Mouse (Mus musculus) kidney, postnatal 4 days (tissue): Measurements from ENCODE around the gene Pou6f1.

Experiments used
- DNase-seq, 2 experiments: peaks; one replicate each; pipeline ENCODE4 v3.0.0; 2021; ENCODE audit warnings: mixed read lengths in 2 of 2

The Pou6f1 gene

GRCm38 (mm10) chr15:100616221-100616620 is 16.4 kb upstream of the Pou6f1 start:
- no peak for DNase-seq

- peak; percentile 97 to 98 for DNase-seq
Measured at GRCm38 (mm10) chr15:100615825-100616220, 16.0 kb upstream of the Pou6f1 start.

- peak; percentile 100 for DNase-seq
Measured at GRCm38 (mm10) chr15:100614996-100615824, 15.4 kb upstream of the Pou6f1 start, which contains the start of gene Dazap2. Dazap2 (plus strand) TSS chr15:100615349.

DNA sequence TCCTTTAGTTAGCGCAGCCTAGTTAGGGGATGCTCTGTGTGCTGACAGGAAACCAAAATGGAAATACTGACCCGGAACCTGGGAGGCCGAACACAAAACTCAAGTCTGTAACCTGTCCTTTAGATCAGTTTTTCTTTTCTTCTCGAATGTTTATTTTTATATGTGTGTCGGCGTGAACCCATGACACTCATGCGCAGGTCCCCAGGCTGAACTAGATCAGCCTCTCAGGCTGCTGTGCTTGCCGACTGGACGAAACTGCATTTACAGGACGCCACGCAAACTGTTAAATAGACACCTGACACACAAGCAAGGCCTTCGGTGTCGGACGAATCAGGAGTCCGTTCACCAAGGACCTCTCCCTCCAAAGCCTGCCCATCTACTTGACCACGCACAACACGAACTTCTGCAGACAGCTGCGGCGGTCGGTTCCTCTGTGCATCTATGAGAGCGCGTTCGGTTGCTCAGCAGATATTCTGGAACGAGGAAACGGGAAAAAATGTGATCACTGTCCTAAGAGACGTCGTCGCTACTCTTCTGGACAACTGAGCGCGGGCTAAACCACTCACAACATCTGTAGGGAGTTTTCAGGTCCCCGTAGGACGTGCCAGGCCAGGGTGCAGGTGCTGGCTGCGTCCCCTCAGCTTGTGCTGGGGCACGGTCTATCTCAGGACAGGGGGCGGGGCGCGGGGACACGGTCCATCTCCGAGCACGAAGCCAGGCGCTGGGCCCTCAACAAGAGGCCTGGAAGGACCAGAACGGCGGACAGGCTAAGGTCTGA is 14.6 kb upstream of the Pou6f1 start:
- no peak for DNase-seq

DNA sequence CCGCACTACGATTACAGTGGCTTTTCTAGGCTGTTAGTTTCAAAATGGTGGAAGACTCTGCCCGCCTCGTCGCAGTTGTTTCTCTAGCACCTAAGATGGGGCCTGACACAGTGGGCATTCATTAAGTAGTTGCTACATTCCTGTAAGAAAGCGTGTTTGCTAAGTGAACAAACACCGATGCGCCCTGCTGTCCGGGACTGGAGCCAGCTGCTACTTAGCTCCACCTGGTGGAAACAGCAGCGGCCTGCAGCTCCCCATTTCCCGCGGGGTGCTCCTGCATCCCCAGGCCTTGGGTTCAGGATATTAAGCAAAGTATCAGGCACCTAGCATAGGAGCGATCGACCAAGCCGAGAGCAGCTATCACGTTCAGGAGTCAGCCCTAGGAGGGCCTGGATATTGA is 13.8 kb upstream of the Pou6f1 start:
- DNase-seq: peak; percentile 85 to 88

DNA sequence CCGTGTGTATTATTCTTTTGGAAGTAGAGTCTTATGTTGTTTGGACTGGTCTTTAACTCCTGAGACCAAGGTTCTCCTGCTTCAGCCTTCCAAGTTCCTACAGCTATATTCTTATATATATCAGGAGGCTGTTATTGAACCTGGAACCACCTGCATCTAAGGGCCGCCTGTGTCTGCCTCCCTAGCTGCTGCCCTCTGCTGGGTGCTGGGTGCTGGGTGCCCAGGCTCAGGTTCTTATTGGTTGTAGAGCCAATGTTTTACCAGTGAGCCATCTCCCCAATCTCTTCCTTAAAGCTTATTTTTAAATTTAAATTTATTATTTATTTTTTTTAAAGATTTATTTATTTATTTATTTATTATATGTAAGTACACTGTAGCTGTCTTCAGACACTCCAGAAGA is 12.6 kb upstream of the Pou6f1 start:
- DNase-seq: peak; percentile 51 to 52

DNA sequence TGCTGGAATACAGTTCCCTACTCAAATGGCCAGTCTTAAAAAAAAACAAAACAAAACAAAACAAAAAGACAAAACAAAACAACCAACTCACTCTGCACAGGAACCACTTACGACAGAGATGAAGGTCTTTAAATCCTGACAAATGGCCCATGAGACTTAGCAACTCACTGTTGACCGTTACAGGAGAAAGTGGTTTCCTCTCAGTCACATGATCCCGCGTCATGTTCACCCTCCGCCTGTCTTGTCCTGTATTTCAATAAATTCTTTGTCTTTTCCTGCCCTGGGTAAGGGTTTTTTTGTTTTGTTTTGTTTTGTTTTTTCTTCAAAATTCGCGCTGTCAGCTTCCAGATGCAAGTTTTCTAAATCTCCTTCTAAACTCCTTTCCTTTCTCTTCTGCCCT is 12.2 kb upstream of the Pou6f1 start:
- no peak for DNase-seq

DNA sequence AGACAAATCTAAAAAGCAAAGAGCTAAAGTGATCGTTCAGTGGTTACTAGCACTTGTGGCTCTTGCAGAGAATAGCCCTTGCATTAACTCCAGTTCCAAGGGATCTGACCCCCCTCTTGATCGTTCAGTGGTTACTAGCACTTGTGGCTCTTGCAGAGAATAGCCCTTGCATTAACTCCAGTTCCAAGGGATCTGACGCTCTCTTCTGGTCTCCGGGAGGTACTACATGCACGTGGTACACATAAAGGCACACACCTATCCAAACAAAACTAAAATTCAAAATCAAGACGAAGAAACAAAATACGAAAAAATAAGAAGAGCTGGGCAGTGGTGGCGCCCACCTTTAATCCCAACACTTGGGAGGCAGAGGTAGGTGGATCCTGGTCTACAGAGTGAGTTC is 6.9 kb upstream of the Pou6f1 start:
- DNase-seq: peak in 1 of 2 experiments; percentile 48

DNA sequence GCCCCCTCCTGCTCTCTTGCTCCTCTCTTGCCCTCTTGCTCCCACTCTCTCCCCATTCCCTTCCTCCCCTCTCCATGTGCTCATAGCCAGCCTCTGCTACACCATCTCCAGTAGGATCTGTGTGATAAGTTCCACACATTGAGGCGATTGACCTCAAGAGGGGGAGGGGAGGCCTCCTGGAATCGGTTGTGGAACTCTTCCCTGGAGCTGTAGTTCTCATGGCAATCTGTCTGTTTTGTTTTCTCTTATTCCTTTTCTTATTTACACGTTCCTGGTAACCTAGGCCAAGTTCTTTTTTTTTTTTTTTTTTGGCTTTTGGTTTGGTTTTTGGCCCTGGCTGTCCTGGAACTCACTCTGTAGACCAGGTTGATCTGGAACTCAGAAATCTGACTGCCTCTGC is 1.9 kb upstream of the Pou6f1 start:
- no peak for DNase-seq

- peak in 1 of 2 experiments; percentile 38 for DNase-seq
Measured at GRCm38 (mm10) chr15:100600696-100601272, 1.0 kb upstream of the Pou6f1 start.

GRCm38 (mm10) chr15:100600047-100600695 is 387 bp upstream of the Pou6f1 start:
- peak; percentile 85 to 92 for DNase-seq

DNA sequence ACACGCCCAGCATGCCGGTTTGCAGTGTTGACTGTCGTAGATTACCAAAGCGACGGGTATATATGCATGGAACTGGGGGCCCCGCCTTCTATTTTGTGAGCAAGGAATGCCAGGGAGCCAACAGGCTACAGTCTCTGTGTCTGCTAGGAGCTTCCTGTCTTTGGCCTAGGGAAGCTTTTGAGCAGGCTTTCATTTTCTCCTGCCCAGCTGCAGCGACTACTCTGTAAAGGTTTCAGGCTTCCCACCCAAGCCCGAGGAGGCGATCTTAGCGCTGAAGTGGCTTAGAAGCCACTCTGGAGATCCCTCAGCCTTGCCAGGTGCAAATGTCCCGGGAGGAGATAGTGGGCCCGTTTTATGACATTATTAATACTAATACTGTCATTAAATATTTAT is 905 bp downstream of the Pou6f1 start:
- peak; percentile 67 to 76 for DNase-seq

GRCm38 (mm10) chr15:100598287-100598882 is 1.4 kb downstream of the Pou6f1 start:
- DNase-seq: no peak

DNA sequence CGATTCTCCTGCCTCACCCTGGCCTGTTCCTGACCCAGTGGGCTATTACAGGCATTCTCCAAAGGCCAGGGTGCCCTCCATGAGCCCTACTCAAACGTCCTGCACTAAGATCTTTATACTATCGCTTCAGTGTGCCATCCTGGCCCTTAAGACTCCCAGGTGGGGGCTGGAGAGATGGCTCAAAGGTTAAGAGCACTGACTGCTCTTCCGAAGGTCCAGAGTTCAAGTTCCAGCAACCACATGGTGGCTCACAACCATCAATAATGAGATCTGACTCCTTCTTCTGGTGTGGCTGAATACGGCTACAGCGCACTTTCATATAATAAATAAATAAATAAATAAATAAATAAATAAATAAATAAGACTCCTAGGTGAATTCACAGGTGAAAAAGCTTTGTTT is 7.0 kb downstream of the Pou6f1 start:
- DNase-seq: no peak

- DNase-seq: no peak
Measured at GRCm38 (mm10) chr15:100590436-100590835, 9.3 kb downstream of the Pou6f1 start.

DNA sequence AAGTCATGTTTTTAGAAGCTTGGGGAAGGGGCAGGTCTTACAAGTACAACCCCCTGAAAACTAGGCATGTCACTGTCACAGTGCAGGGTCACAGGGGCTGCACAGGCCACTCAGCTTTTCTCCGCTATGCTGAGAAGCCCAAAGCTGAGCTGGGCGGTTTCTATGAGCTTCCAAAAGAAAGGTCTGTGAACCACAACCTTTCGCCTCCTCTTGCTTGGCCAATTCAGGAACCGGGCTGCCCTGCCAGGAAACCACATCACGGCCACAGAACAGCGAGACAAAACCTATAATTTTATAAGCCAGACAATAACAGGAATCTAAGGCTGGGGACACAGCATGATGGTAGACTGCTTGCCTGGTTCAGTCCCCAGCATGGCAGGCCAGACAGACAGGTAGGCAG is 11.5 kb downstream of the Pou6f1 start:
- DNase-seq: no peak

- DNase-seq: peak in 1 of 2 experiments; percentile 47
Measured at GRCm38 (mm10) chr15:100587166-100587565, 12.6 kb downstream of the Pou6f1 start.

GRCm38 (mm10) chr15:100585931-100586330 is 13.9 kb downstream of the Pou6f1 start:
- no peak for DNase-seq

DNA sequence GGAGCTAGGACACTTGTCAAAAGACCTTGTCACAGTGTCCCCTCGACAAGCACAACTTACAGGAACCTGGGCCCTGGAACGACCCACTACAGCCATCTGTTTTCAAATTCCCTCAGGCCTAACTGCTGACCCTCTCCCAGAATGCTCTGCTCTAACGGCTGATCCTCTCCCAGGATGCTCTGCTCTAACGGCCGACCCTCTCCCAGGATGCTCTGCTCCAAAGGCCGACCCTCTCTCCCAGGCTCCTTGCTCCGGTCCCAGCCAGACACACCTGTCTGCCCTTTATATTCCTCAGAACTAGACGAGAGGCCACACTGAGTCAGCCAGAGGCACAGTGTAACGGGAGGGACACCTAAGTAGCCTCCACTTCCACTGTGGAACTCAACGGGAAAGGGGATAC is 19.7 kb downstream of the Pou6f1 start:
- no peak for DNase-seq

DNA sequence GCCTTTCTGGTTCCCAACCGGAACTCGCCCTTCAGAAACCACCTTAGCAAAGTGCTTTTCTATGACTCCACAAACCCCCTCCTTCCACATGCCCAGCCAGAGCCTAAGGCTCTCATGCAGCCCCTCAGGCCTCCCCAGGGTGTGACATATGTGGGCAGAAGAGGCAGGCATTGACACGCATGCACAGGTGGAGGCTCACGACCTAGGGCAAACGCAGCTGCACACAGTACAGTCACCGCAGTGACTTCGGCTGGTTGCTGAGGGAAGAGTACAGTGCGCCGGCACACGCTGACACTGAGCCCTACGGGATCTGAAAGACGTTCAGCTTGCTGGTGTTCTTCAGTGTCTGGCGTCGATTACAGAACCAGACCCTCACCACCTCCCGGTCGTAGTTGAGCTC is 21.8 kb downstream of the Pou6f1 start:
- no peak for DNase-seq

DNA sequence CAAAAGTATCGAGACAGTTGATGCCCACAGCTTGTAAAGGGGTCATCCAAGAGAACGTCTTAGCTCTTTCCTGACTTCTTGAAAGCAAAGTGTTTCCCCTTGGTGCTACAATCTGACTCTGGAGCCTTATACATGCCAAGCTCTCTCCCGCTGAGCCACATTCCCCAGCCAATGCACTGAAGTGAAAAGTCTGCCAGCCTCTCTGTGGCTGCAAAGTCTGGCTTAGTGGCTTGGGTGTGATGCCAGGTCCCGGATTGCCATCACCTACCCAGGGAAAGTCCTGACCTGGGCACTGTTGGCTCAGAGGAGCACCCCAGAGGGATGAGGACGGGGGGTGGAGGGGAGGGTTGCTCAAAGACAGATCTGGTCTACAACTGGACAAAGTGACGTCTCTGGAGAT is 23.0 kb downstream of the Pou6f1 start:
- no peak for DNase-seq

- no peak for DNase-seq
Measured at GRCm38 (mm10) chr15:100576392-100576791, 23.4 kb downstream of the Pou6f1 start.

- peak in 1 of 2 experiments; percentile 48 for DNase-seq
Measured at GRCm38 (mm10) chr15:100575366-100575765, 24.4 kb downstream of the Pou6f1 start.
